Mouse (Mus musculus) myocyte (in vitro differentiated cells): ENCODE measurements at regions not wholly inside any gene's neighbourhood (a gene's known extent, or its start where the extent isn't known, plus 50 kb on each side); places are given as distances from the start of the nearest gene placed in this dataset.

Experiments used
- CEBPB ChIP-seq: IDR thresholded peaks from 2 replicates; pipeline ENCODE4 v1.6.1; 2011; ENCODE audit warnings: mild to moderate bottlenecking, moderate library complexity; ENCODE audit not compliant: poor library complexity, insufficient read depth, severe bottlenecking
- E2F4 ChIP-seq: IDR thresholded peaks from one replicate; pipeline ENCODE4 v1.6.1; 2011; ENCODE audit warnings: mild to moderate bottlenecking, control low read depth, moderate library complexity; ENCODE audit not compliant: insufficient read depth
- POLR2A ChIP-seq: IDR thresholded peaks from one replicate; pipeline ENCODE4 v1.6.1; 2011; ENCODE audit warnings: low read depth, mild to moderate bottlenecking, control low read depth, moderate library complexity; ENCODE audit not compliant: insufficient read length
- POLR2AphosphoS2 ChIP-seq: IDR thresholded peaks from one replicate; pipeline ENCODE4 v1.6.1; 2011; ENCODE audit warnings: low read depth, control low read depth; ENCODE audit not compliant: insufficient read length
- TCF12 ChIP-seq: IDR thresholded peaks from one replicate; pipeline ENCODE4 v1.6.1; 2011; ENCODE audit warnings: mild to moderate bottlenecking, control low read depth; ENCODE audit not compliant: poor library complexity, insufficient read depth, severe bottlenecking
- TCF3 ChIP-seq: IDR thresholded peaks from one replicate; pipeline ENCODE4 v1.6.1; 2011; ENCODE audit warnings: low read depth, control low read depth; ENCODE audit not compliant: insufficient read length
- USF1 ChIP-seq: IDR thresholded peaks from one replicate; pipeline ENCODE4 v1.6.1; 2011; ENCODE audit warnings: low read depth, mild to moderate bottlenecking, control low read depth, moderate library complexity

DNA sequence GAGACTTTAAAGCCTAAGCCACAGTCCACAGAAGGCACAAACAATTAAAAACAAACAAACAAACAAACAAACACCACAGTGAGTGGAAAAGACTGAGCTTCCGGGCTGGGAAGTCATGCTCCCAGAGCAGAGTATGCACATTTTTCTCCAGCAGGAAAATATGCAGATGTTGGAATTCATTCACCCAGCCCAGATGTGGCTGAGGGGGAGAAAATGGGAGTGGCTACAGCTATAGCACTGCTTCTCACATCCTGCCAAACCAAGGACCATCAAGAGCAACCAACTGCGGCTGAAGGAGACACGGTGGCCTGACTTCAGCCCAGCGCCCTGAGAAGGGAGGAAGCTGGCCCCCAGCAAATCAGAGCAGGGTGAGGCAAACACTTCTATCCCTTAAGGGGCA, 65.6 kb upstream of the Cxcl12 start:
- TF ChIP-seq USF1 (no peak), POLR2AphosphoS2 (no peak), CEBPB (no peak), POLR2A (no peak), TCF12 (no peak), E2F4 (no peak), TCF3 (no peak)
